27 mouse cellular contexts compared by ENCODE assay signal in genomic region chr10:114488806-114489205, GRCm38 (mm10).
"Had no signal": no experiment of that assay in that cellular context is flagged by ENCODE, and none has a peak within 500 bp of the region (broad histone marks: within the 10 kb centered on the region; RNA-seq: fewer than 3 reads in every experiment).

No protein-coding gene starts in this region.

- ATAC-seq: hindbrain, embryonic 16.5 days; inflammation-experienced regulatory T-cells, adult 6 months; intestine, embryonic 15.5 days; intestine, postnatal 0 days; liver, embryonic 12.5 days had no signal

- H3K27me3 ChIP-seq: heart, embryonic 12.5 days; hindbrain, embryonic 12.5 days; intestine, embryonic 15.5 days; limb, embryonic 13.5 days; limb, embryonic 15.5 days; liver, embryonic 12.5 days had no signal

- H3K4me3 ChIP-seq: gastrocnemius, adult 2 months; heart, embryonic 10.5 days; heart, embryonic 12.5 days; hindbrain, embryonic 10.5 days; hindbrain, embryonic 12.5 days; intestine, embryonic 15.5 days; layer of hippocampus, adult 2 months; left cerebral cortex, adult 2 months; limb, embryonic 13.5 days; limb, embryonic 15.5 days; liver, embryonic 12.5 days had no signal

- H3K4me1 ChIP-seq: heart, embryonic 10.5 days; heart, embryonic 12.5 days; hindbrain, embryonic 10.5 days; hindbrain, embryonic 12.5 days; intestine, embryonic 15.5 days; limb, embryonic 13.5 days; limb, embryonic 15.5 days; liver, embryonic 12.5 days had no signal

- H3K4me2 ChIP-seq: heart, embryonic 12.5 days; hindbrain, embryonic 12.5 days; hindbrain, embryonic 14.5 days; intestine, embryonic 15.5 days; limb, embryonic 13.5 days; limb, embryonic 15.5 days; liver, embryonic 12.5 days had no signal

- H3K27ac ChIP-seq: gastrocnemius, adult 2 months; heart, embryonic 10.5 days; hindbrain, embryonic 10.5 days; hindbrain, embryonic 12.5 days; hindbrain, embryonic 14.5 days; intestine, embryonic 15.5 days; layer of hippocampus, adult 2 months; left cerebral cortex, adult 2 months; limb, embryonic 13.5 days; limb, embryonic 15.5 days; liver, embryonic 12.5 days; liver, embryonic 14.5 days had no signal

- H3K36me3 ChIP-seq: heart, embryonic 10.5 days; heart, embryonic 12.5 days; hindbrain, embryonic 10.5 days; hindbrain, embryonic 12.5 days; intestine, embryonic 15.5 days; limb, embryonic 13.5 days; limb, embryonic 15.5 days; liver, embryonic 12.5 days had no signal

- H3K9ac ChIP-seq: heart, embryonic 12.5 days; hindbrain, embryonic 12.5 days; hindbrain, embryonic 14.5 days; intestine, embryonic 15.5 days; limb, embryonic 13.5 days; limb, embryonic 15.5 days; liver, embryonic 12.5 days; liver, embryonic 14.5 days had no signal

- H3K9me3 ChIP-seq: heart, embryonic 10.5 days; heart, embryonic 12.5 days; hindbrain, embryonic 10.5 days; hindbrain, embryonic 12.5 days; intestine, embryonic 15.5 days; limb, embryonic 13.5 days; limb, embryonic 15.5 days; liver, embryonic 12.5 days had no signal

- DNase-seq: gastrocnemius, adult 2 months; gastrocnemius, postnatal 10 days; gastrocnemius, postnatal 25 days; heart, adult 18-20 months; heart, postnatal 10 days; heart, postnatal 4 days; kidney, adult 18-20 months; kidney, adult 8-10 months; kidney, postnatal 10 days; kidney, postnatal 25 days; kidney, postnatal 4 days; left cerebral cortex, postnatal 4 days had no signal
